ENCODE assay signal across 11 mouse cellular contexts in genomic region chr3:101795387-101796039, GRCm38 (mm10). TPM values are rescaled to one million over a fixed set of nuclear protein-coding genes. Genes with fewer than 3 reads are reported as not detected.
DNase-seq lines count a peak whose midpoint lies in the region; ATAC-seq and TF ChIP-seq lines count a peak whose summit lies in the region.
"Had no signal": no experiment of that assay in that cellular context is flagged by ENCODE, and none has a peak within 500 bp of the region (broad histone marks: within the 10 kb centered on the region; RNA-seq: fewer than 3 reads in every experiment).

No protein-coding gene starts in this region.

- no peak overlapping the region for H3K9ac ChIP-seq in liver, adult 2 months (ENCODE audit: low read depth, low read length)
- H3K9ac ChIP-seq in liver, embryonic 11.5 days (ENCODE audit: low read depth, low read length), result no peak overlapping the region
- H3K9ac ChIP-seq in CH12.LX (ENCODE audit: insufficient read depth, low read depth), result no peak overlapping the region
- H3K9ac ChIP-seq in hindbrain, postnatal 0 days (replicated peaks; ENCODE audit: low read length), result no peak overlapping the region
- H3K9ac ChIP-seq: liver, embryonic 15.5 days had no signal

- no peaks in the 10 kb centered on the region for H3K36me3 ChIP-seq in heart, embryonic 10.5 days
- no peaks in the 10 kb centered on the region for H3K36me3 ChIP-seq in liver, adult 2 months (ENCODE audit: control insufficient read depth, insufficient read depth, low read length)
- H3K36me3 ChIP-seq in liver, embryonic 11.5 days (ENCODE audit: control insufficient read depth, insufficient read depth, low read length), result no peaks in the 10 kb centered on the region
- no peaks in the 10 kb centered on the region for H3K36me3 ChIP-seq in CH12.LX (replicated peaks in 1 of 2; ENCODE audit: control insufficient read depth in 1 of 2, insufficient read depth in 1 of 2, low read length in 1 of 2)
- H3K36me3 ChIP-seq in hindbrain, postnatal 0 days (ENCODE audit: insufficient read depth, low read length), result no peaks in the 10 kb centered on the region
- H3K36me3 ChIP-seq: liver, embryonic 15.5 days had no signal

- TF ChIP-seq EP300 in CH12.LX (IDR thresholded peaks at IDR 0.05; ENCODE audit: low read length), result no peak

- 77% methylated on average over 15 of the region's 15 CpGs for WGBS in heart, embryonic 10.5 days
- 75% methylated on average over 15 of the region's 15 CpGs for whole genome bisulfite sequencing in liver, adult 2 months
- 72% methylated on average over 15 of the region's 15 CpGs for WGBS in liver, embryonic 11.5 days
- 78% methylated on average over 15 of the region's 15 CpGs for WGBS in hindbrain, postnatal 0 days

- H3K4me2 ChIP-seq in liver, embryonic 11.5 days, result no peak overlapping the region
- no peak overlapping the region for H3K4me2 ChIP-seq in CH12.LX (ENCODE audit: insufficient read depth, low read depth, poor library complexity, severe bottlenecking)
- no peak overlapping the region for H3K4me2 ChIP-seq in hindbrain, postnatal 0 days (ENCODE audit: low read depth, low read length)
- H3K4me2 ChIP-seq: liver, embryonic 15.5 days had no signal

- no peak; the same call in 1 of the 2 replicates for ATAC-seq in liver, embryonic 11.5 days (replicated peaks; ENCODE audit: low FRiP score)
- no peak for ATAC-seq in hindbrain, postnatal 0 days
- ATAC-seq: activated CD4-positive, CD25-positive, alpha-beta regulatory T cell, adult 4 months had no signal

- no peak for TF ChIP-seq RAD21 in CH12.LX (IDR thresholded peaks at IDR 0.05; ENCODE audit: low read depth, low read length)

- in situ Hi-C loops in CH12.LX (cut with MboI; ENCODE audit: low pct_ligation_motif_present, low pct_unique_long_range_greater_than_20kb, low sequenced_read_pairs), result no loop called here

- no peak overlapping the region for H3K4me3 ChIP-seq in heart, embryonic 10.5 days
- no peak overlapping the region for H3K4me3 ChIP-seq in liver, adult 2 months (ENCODE audit: insufficient read depth, low read depth, low read length)
- H3K4me3 ChIP-seq in liver, embryonic 11.5 days (ENCODE audit: low read depth, low read length), result no peak overlapping the region
- no peak overlapping the region for H3K4me3 ChIP-seq in CH12.LX (replicated peaks in 1 of 3; ENCODE audit: low read depth in 2 of 3, low read length in 2 of 3, poor library complexity in 1 of 3)
- H3K4me3 ChIP-seq in hindbrain, postnatal 0 days (ENCODE audit: low read length), result no peak overlapping the region
- H3K4me3 ChIP-seq: liver, embryonic 15.5 days had no signal

- H3K9me3 ChIP-seq in heart, embryonic 10.5 days, result no peaks in the 10 kb centered on the region
- no peaks in the 10 kb centered on the region for H3K9me3 ChIP-seq in liver, embryonic 11.5 days (ENCODE audit: control insufficient read depth, low read length)
- H3K9me3 ChIP-seq in CH12.LX (replicated peaks; ENCODE audit: low read length), result no peaks in the 10 kb centered on the region
- H3K9me3 ChIP-seq in hindbrain, postnatal 0 days (ENCODE audit: low read length), result no peaks in the 10 kb centered on the region
- H3K9me3 ChIP-seq: liver, embryonic 15.5 days had no signal

- dilution Hi-C loops in CH12.LX (cut with MboI; ENCODE audit: extremely low pct_ligation_motif_present, extremely low pct_unique_long_range_greater_than_20kb, low sequenced_read_pairs), result no loop called here

- intact Hi-C loops in heart, postnatal 25 days (cut with DNase I), result no loop called here

- peaks cover 53% of the 10 kb centered on the region for H3K4me1 ChIP-seq in heart, embryonic 10.5 days
- peaks cover 1% of the 10 kb centered on the region; the same call in 1 of the 2 replicates for H3K4me1 ChIP-seq in liver, adult 2 months (ENCODE audit: control insufficient read depth, insufficient read depth, low read length)
- H3K4me1 ChIP-seq in liver, embryonic 11.5 days (replicated peaks; ENCODE audit: control insufficient read depth, insufficient read depth, low read length), result no peaks in the 10 kb centered on the region
- H3K4me1 ChIP-seq in CH12.LX (ENCODE audit: control insufficient read depth in 1 of 2, insufficient read depth in 2 of 2), result peaks cover 12 to 36% of the 10 kb centered on the region in 2 experiments
- H3K4me1 ChIP-seq in hindbrain, postnatal 0 days (ENCODE audit: insufficient read depth, low read length), result no peaks in the 10 kb centered on the region; the same call in none of the 2 replicates
- H3K4me1 ChIP-seq: liver, embryonic 15.5 days had no signal

- DNase-seq in heart, embryonic 10.5 days (ENCODE audit: low spot score), result no peak
- no peak for DNase-seq in heart, postnatal 25 days (ENCODE audit: low spot score)
- no peak for DNase-seq in liver, adult 2 months (ENCODE audit: extremely low read depth, low read depth, low spot score)
- DNase-seq in liver, embryonic 11.5 days (ENCODE audit: low spot score), result no peak
- DNase-seq in CH12.LX (ENCODE audit: extremely low read depth), result peak; percentile 37
- no peak for DNase-seq in hindbrain, postnatal 0 days (ENCODE audit: low spot score)
- DNase-seq in urinary bladder, postnatal 36 days (ENCODE audit: low spot score in 2 of 2), result no peak
- no peak for DNase-seq in urinary bladder, postnatal 14 days (ENCODE audit: low spot score)
- DNase-seq: spleen, adult 18-20 months had no signal

- TF ChIP-seq POLR2A in liver, adult 2 months (IDR thresholded peaks at IDR 0.05; ENCODE audit: extremely low read depth, insufficient read depth, low read length), result no peak
- TF ChIP-seq POLR2A in CH12.LX (IDR thresholded peaks at IDR 0.05; ENCODE audit: low read depth, low read length), result no peak

- H3K79me2 ChIP-seq in liver, adult 2 months (ENCODE audit: control insufficient read depth, insufficient read depth, low read length), result no peaks in the 10 kb centered on the region
- no peaks in the 10 kb centered on the region for H3K79me2 ChIP-seq in CH12.LX (replicated peaks; ENCODE audit: control insufficient read depth, extremely low read depth, insufficient read depth, poor library complexity, severe bottlenecking)

- H3K27me3 ChIP-seq in heart, embryonic 10.5 days (ENCODE audit: insufficient read depth, poor library complexity, severe bottlenecking), result no peaks in the 10 kb centered on the region
- no peaks in the 10 kb centered on the region for H3K27me3 ChIP-seq in liver, adult 2 months (ENCODE audit: control insufficient read depth, insufficient read depth, low read length)
- no peaks in the 10 kb centered on the region for H3K27me3 ChIP-seq in liver, embryonic 11.5 days (replicated peaks; ENCODE audit: control insufficient read depth, insufficient read depth, low read length)
- H3K27me3 ChIP-seq in CH12.LX (replicated peaks), result no peaks in the 10 kb centered on the region
- H3K27me3 ChIP-seq in hindbrain, postnatal 0 days (ENCODE audit: insufficient read depth, low read length), result no peaks in the 10 kb centered on the region
- H3K27me3 ChIP-seq: liver, embryonic 15.5 days had no signal

- TF ChIP-seq CTCF in liver, adult 2 months (IDR thresholded peaks at IDR 0.05; ENCODE audit: low read depth, low read length), result peak; percentile 32; the same call in 1 of the 2 replicates
- peak; percentile 39 to 59; a peak in 3 of 4 replicates for TF ChIP-seq CTCF in CH12.LX (conservative IDR thresholded peaks at IDR 0.05 in 1 of 2, IDR thresholded peaks at IDR 0.05 in 1 of 2; ENCODE audit: low read depth in 2 of 2, low read length in 2 of 2)
- peak; percentile 47 for TF ChIP-seq CTCF in hindbrain, postnatal 0 days (IDR thresholded peaks at IDR 0.05; ENCODE audit: low read depth)

- H3K27ac ChIP-seq in heart, embryonic 10.5 days, result peak overlapping the region; percentile 77
- no peak overlapping the region for H3K27ac ChIP-seq in liver, adult 2 months (replicated peaks; ENCODE audit: insufficient read depth, low read depth, low read length)
- H3K27ac ChIP-seq in liver, embryonic 11.5 days (ENCODE audit: low read depth, low read length), result no peak overlapping the region
- no peak overlapping the region for H3K27ac ChIP-seq in CH12.LX (ENCODE audit: insufficient read depth, low read depth)
- H3K27ac ChIP-seq in hindbrain, postnatal 0 days, result no peak overlapping the region
- H3K27ac ChIP-seq: liver, embryonic 15.5 days had no signal

TF ChIP-seq in CH12.LX, 34 proteins besides CTCF, POLR2A, EP300 and RAD21:
- TF ChIP-seq ZC3H11A (IDR thresholded peaks at IDR 0.05; ENCODE audit: low read depth, low read length) (no peak), MAZ (IDR thresholded peaks at IDR 0.05; ENCODE audit: low read depth, low read length) (no peak), ELF1 (IDR thresholded peaks at IDR 0.05; ENCODE audit: low read depth, low read length) (no peak), HCFC1 (IDR thresholded peaks at IDR 0.05; ENCODE audit: low read depth, low read length) (no peak), E2F4 (IDR thresholded peaks at IDR 0.05; ENCODE audit: insufficient replicate concordance, low read depth, low read length) (no peak)

RNA-seq across cellular contexts. Expression of gene Mab21l3, which starts 53.2 kb away (rescaled TPM):
- polyA plus RNA-seq in heart, embryonic 10.5 days (2016; fragmentation: Nextera tagmentation; extraction: Ambion mirVana), result 0.40 and 0.57 TPM in 2 replicates
- under 1 TPM in 1 of 2 experiments, not detected in 1; 0.08 TPM for total RNA-seq in heart, postnatal 25 days (2021)
- total RNA-seq in liver, adult 2 months (2014; rRNA removed), result under 0.01 and 0.09 TPM in 2 replicates
- 0.07 TPM in 1 of 2 replicates, not detected in the other for polyA plus RNA-seq in liver, adult 2 months (2012; rRNA removed)
- polyA plus RNA-seq in liver, embryonic 11.5 days (2014; fragmentation: Nextera tagmentation; extraction: Ambion mirVana), result 0.11 and 0.14 TPM in 2 replicates
- total RNA-seq in CH12.LX (2012; rRNA removed) (2.0 and 2.8 TPM in 2 replicates), CH12.LX (2014; rRNA removed) (3.4 and 3.5 TPM in 2 replicates)
- 1.9 and 2.1 TPM in 2 replicates for polyA plus RNA-seq in CH12.LX (2012; ENCODE audit: insufficient read length, low read depth)
- total RNA-seq in hindbrain, postnatal 0 days (2014; rRNA removed), result 0.10 and 0.72 TPM in 2 replicates
- 0.04 and 0.09 TPM in 2 replicates for polyA plus RNA-seq in hindbrain, postnatal 0 days (2015; fragmentation: Nextera tagmentation; extraction: Ambion mirVana)
- polyA plus RNA-seq: activated CD4-positive, CD25-positive, alpha-beta regulatory T cell, adult 4 months; liver, embryonic 15.5 days had no signal
